Mouse (Mus musculus): ENCODE measurements around the gene Gfap. TPM values are rescaled to one million over a fixed set of nuclear protein-coding genes. Genes with fewer than 3 reads are reported as not detected.

Gfap gene
- polyA plus RNA-seq, 1 experiment: 0.16 TPM

GRCm38 (mm10) chr11:102898408-102898807, 2.3 kb downstream of the Gfap start:
- H3K4me2 ChIP-seq (ENCODE audit: low read depth): no peak overlapping the region
- no peak overlapping the region for H3K4me3 ChIP-seq
- no peaks in the 10 kb centered on the region for H3K27me3 ChIP-seq (ENCODE audit: control insufficient read depth, insufficient read depth, insufficient read length)
- H3K79me2 ChIP-seq (ENCODE audit: control insufficient read depth, insufficient read depth): no peaks in the 10 kb centered on the region
- no peaks in the 10 kb centered on the region for H3K36me3 ChIP-seq (ENCODE audit: control insufficient read depth, insufficient read depth)
- TF ChIP-seq CEBPB (IDR thresholded peaks at IDR 0.05; ENCODE audit: insufficient read depth, poor library complexity, severe bottlenecking) (no peak), MYOD1 (IDR thresholded peaks at IDR 0.05; ENCODE audit: control insufficient read depth in 1 of 3, insufficient read length in 2 of 3, low read depth in 2 of 3) (no peak), MAX (IDR thresholded peaks at IDR 0.05; ENCODE audit: low read depth) (no peak), MYOG (IDR thresholded peaks at IDR 0.05; ENCODE audit: control insufficient read depth in 1 of 3, insufficient read depth in 1 of 3, insufficient read length in 2 of 3, low read depth in 2 of 3) (no peak), POLR2A (IDR thresholded peaks at IDR 0.05; ENCODE audit: insufficient read length, low read depth) (no peak), POLR2AphosphoS2 (IDR thresholded peaks at IDR 0.05; ENCODE audit: insufficient read length, low read depth) (no peak), E2F4 (IDR thresholded peaks at IDR 0.05; ENCODE audit: insufficient read depth) (no peak), REST (IDR thresholded peaks at IDR 0.05; ENCODE audit: insufficient read depth, insufficient read length) (no peak), TCF12 (IDR thresholded peaks at IDR 0.05; ENCODE audit: insufficient read depth, poor library complexity, severe bottlenecking) (no peak), SRF (IDR thresholded peaks at IDR 0.05; ENCODE audit: control insufficient read depth, insufficient read length, low read depth) (no peak), TCF3 (IDR thresholded peaks at IDR 0.05; ENCODE audit: insufficient read length, low read depth) (no peak), USF1 (IDR thresholded peaks at IDR 0.05; ENCODE audit: low read depth) (no peak)
- H3ac ChIP-seq (ENCODE audit: control insufficient read depth, insufficient read length): no peak overlapping the region

GRCm38 (mm10) chr11:102896641-102897040, 4.1 kb downstream of the Gfap start:
- no peak for TF ChIP-seq E2F4 (IDR thresholded peaks at IDR 0.05; ENCODE audit: insufficient read depth)
- TF ChIP-seq MYOG (IDR thresholded peaks at IDR 0.05; ENCODE audit: control insufficient read depth in 1 of 3, insufficient read depth in 1 of 3, insufficient read length in 2 of 3, low read depth in 2 of 3): no peak
- TF ChIP-seq CEBPB (IDR thresholded peaks at IDR 0.05; ENCODE audit: insufficient read depth, poor library complexity, severe bottlenecking): no peak
- no peak for TF ChIP-seq MYOD1 (IDR thresholded peaks at IDR 0.05; ENCODE audit: control insufficient read depth in 1 of 3, insufficient read length in 2 of 3, low read depth in 2 of 3)
- TF ChIP-seq SRF (IDR thresholded peaks at IDR 0.05; ENCODE audit: control insufficient read depth, insufficient read length, low read depth): no peak
- TF ChIP-seq POLR2A (IDR thresholded peaks at IDR 0.05; ENCODE audit: insufficient read length, low read depth): no peak
- no peak for TF ChIP-seq TCF12 (IDR thresholded peaks at IDR 0.05; ENCODE audit: insufficient read depth, poor library complexity, severe bottlenecking)
- no peak for TF ChIP-seq MAX (IDR thresholded peaks at IDR 0.05; ENCODE audit: low read depth)
- Histone ChIP-seq H3K27me3 (ENCODE audit: control insufficient read depth, insufficient read depth, insufficient read length) (no peaks in the 10 kb centered on the region), H3K4me2 (ENCODE audit: low read depth) (no peak overlapping the region), H3K79me2 (ENCODE audit: control insufficient read depth, insufficient read depth) (no peaks in the 10 kb centered on the region), H3K4me3 (no peak overlapping the region), H3K36me3 (ENCODE audit: control insufficient read depth, insufficient read depth) (no peaks in the 10 kb centered on the region), H3ac (ENCODE audit: control insufficient read depth, insufficient read length) (no peak overlapping the region)

- no peaks in the 10 kb centered on the region for H3K27me3 ChIP-seq (ENCODE audit: control insufficient read depth, insufficient read depth, insufficient read length)
- no peaks in the 10 kb centered on the region for H3K36me3 ChIP-seq (ENCODE audit: control insufficient read depth, insufficient read depth)
- TF ChIP-seq POLR2AphosphoS2 (IDR thresholded peaks at IDR 0.05; ENCODE audit: insufficient read length, low read depth) (no peak), SRF (IDR thresholded peaks at IDR 0.05; ENCODE audit: control insufficient read depth, insufficient read length, low read depth) (no peak), MYOG (IDR thresholded peaks at IDR 0.05; ENCODE audit: control insufficient read depth in 1 of 3, insufficient read depth in 1 of 3, insufficient read length in 2 of 3, low read depth in 2 of 3) (no peak), CEBPB (IDR thresholded peaks at IDR 0.05; ENCODE audit: insufficient read depth, poor library complexity, severe bottlenecking) (no peak)
- no peak overlapping the region for H3ac ChIP-seq (ENCODE audit: control insufficient read depth, insufficient read length)
- H3K4me2 ChIP-seq (ENCODE audit: low read depth): no peak overlapping the region
- H3K79me2 ChIP-seq (ENCODE audit: control insufficient read depth, insufficient read depth): no peaks in the 10 kb centered on the region
- no peak overlapping the region for H3K4me3 ChIP-seq
These were observed 4.9 kb downstream of the Gfap start for GRCm38 (mm10) chr11:102895779-102896178.

- H3K36me3 ChIP-seq (ENCODE audit: control insufficient read depth, insufficient read depth): no peaks in the 10 kb centered on the region
- no peak for TF ChIP-seq TCF12 (IDR thresholded peaks at IDR 0.05; ENCODE audit: insufficient read depth, poor library complexity, severe bottlenecking)
- TF ChIP-seq REST (IDR thresholded peaks at IDR 0.05; ENCODE audit: insufficient read depth, insufficient read length): no peak
- no peak for TF ChIP-seq MAX (IDR thresholded peaks at IDR 0.05; ENCODE audit: low read depth)
- no peak for TF ChIP-seq CEBPB (IDR thresholded peaks at IDR 0.05; ENCODE audit: insufficient read depth, poor library complexity, severe bottlenecking)
- TF ChIP-seq E2F4 (IDR thresholded peaks at IDR 0.05; ENCODE audit: insufficient read depth): no peak
- no peak for TF ChIP-seq SRF (IDR thresholded peaks at IDR 0.05; ENCODE audit: control insufficient read depth, insufficient read length, low read depth)
- TF ChIP-seq MYOG (IDR thresholded peaks at IDR 0.05; ENCODE audit: control insufficient read depth in 1 of 3, insufficient read depth in 1 of 3, insufficient read length in 2 of 3, low read depth in 2 of 3): no peak
- TF ChIP-seq TCF3 (IDR thresholded peaks at IDR 0.05; ENCODE audit: insufficient read length, low read depth): no peak
- no peak for TF ChIP-seq POLR2A (IDR thresholded peaks at IDR 0.05; ENCODE audit: insufficient read length, low read depth)
- no peak for TF ChIP-seq USF1 (IDR thresholded peaks at IDR 0.05; ENCODE audit: low read depth)
- TF ChIP-seq MYOD1 (IDR thresholded peaks at IDR 0.05; ENCODE audit: control insufficient read depth in 1 of 3, insufficient read length in 2 of 3, low read depth in 2 of 3): no peak
- no peak for TF ChIP-seq POLR2AphosphoS2 (IDR thresholded peaks at IDR 0.05; ENCODE audit: insufficient read length, low read depth)
- H3K27me3 ChIP-seq (ENCODE audit: control insufficient read depth, insufficient read depth, insufficient read length): no peaks in the 10 kb centered on the region
- no peak overlapping the region for H3K4me2 ChIP-seq (ENCODE audit: low read depth)
- no peak overlapping the region for H3ac ChIP-seq (ENCODE audit: control insufficient read depth, insufficient read length)
- no peak overlapping the region for H3K4me3 ChIP-seq
- H3K79me2 ChIP-seq (ENCODE audit: control insufficient read depth, insufficient read depth): no peaks in the 10 kb centered on the region
These were observed 6.0 kb downstream of the Gfap start for GRCm38 (mm10) chr11:102894716-102895115.

GRCm38 (mm10) chr11:102893015-102893651, 7.6 kb downstream of the Gfap start:
- Histone ChIP-seq H3K27me3 (ENCODE audit: control insufficient read depth, insufficient read depth, insufficient read length) (no peaks in the 10 kb centered on the region), H3K36me3 (ENCODE audit: control insufficient read depth, insufficient read depth) (no peaks in the 10 kb centered on the region), H3K4me3 (no peak overlapping the region), H3K79me2 (ENCODE audit: control insufficient read depth, insufficient read depth) (no peaks in the 10 kb centered on the region), H3K4me2 (ENCODE audit: low read depth) (no peak overlapping the region), H3ac (ENCODE audit: control insufficient read depth, insufficient read length) (no peak overlapping the region)
- TF ChIP-seq MYOD1 (IDR thresholded peaks at IDR 0.05; ENCODE audit: control insufficient read depth in 1 of 3, insufficient read length in 2 of 3, low read depth in 2 of 3) (no peak), MAX (IDR thresholded peaks at IDR 0.05; ENCODE audit: low read depth) (no peak), USF1 (IDR thresholded peaks at IDR 0.05; ENCODE audit: low read depth) (no peak), TCF3 (IDR thresholded peaks at IDR 0.05; ENCODE audit: insufficient read length, low read depth) (no peak), POLR2A (IDR thresholded peaks at IDR 0.05; ENCODE audit: insufficient read length, low read depth) (no peak), REST (IDR thresholded peaks at IDR 0.05; ENCODE audit: insufficient read depth, insufficient read length) (no peak), POLR2AphosphoS2 (IDR thresholded peaks at IDR 0.05; ENCODE audit: insufficient read length, low read depth) (no peak), CEBPB (IDR thresholded peaks at IDR 0.05; ENCODE audit: insufficient read depth, poor library complexity, severe bottlenecking) (no peak), TCF12 (IDR thresholded peaks at IDR 0.05; ENCODE audit: insufficient read depth, poor library complexity, severe bottlenecking) (no peak), E2F4 (IDR thresholded peaks at IDR 0.05; ENCODE audit: insufficient read depth) (no peak), SRF (IDR thresholded peaks at IDR 0.05; ENCODE audit: control insufficient read depth, insufficient read length, low read depth) (no peak)

Data from myocyte (in vitro differentiated cells).